Mouse (Mus musculus) embryonic facial prominence, embryonic 14.5 days (tissue): ENCODE results near the gene Mapkap1. TPM values are rescaled to one million over a fixed set of nuclear protein-coding genes. Genes with fewer than 3 reads are reported as not detected.

ENCODE experiments used
- ATAC-seq: fragments of 200-750 bp; cut with Nextera tagmentation; 2 replicates; pipeline ENCODE4 v1.8.0; 2017; ENCODE audit warnings: low read depth, moderate number of reproducible peaks, moderate TSS enrichment
- DNase-seq: peaks from one replicate; pipeline ENCODE4 v3.0.0-alpha.2; 2015; ENCODE audit warnings: low spot score
- H3K27ac ChIP-seq: fragments of 300-500 bp; sonication (generic); replicated peaks from 2 replicates; pipeline ENCODE4 v1.5.1; 2014; ENCODE audit warnings: low read depth, mild to moderate bottlenecking, low read length, moderate library complexity
- H3K27me3 ChIP-seq: fragments of 300-500 bp; sonication (generic); replicated peaks from 2 replicates; pipeline ENCODE4 v1.6.1; 2014; ENCODE audit warnings: low read length; ENCODE audit not compliant: control insufficient read depth, insufficient read depth
- H3K36me3 ChIP-seq: fragments of 300-500 bp; sonication (generic); 2 replicates; pipeline ENCODE4 v1.6.1; 2014; ENCODE audit warnings: low read length, mixed read lengths; ENCODE audit not compliant: control insufficient read depth, insufficient read depth
- H3K4me1 ChIP-seq: fragments of 300-500 bp; sonication (generic); 2 replicates; pipeline ENCODE4 v1.6.1; 2014; ENCODE audit warnings: antibody characterized with exemption, low read length; ENCODE audit not compliant: control insufficient read depth, insufficient read depth
- H3K4me2 ChIP-seq: fragments of 300-500 bp; sonication (generic); 2 replicates; pipeline ENCODE4 v1.6.1; 2014; ENCODE audit warnings: low read depth, mild to moderate bottlenecking, low read length, moderate library complexity, mixed read lengths
- H3K4me3 ChIP-seq: fragments of 300-500 bp; sonication (generic); 2 replicates; pipeline ENCODE4 v1.5.1; 2014; ENCODE audit warnings: low read depth, mild to moderate bottlenecking, low read length
- H3K9ac ChIP-seq: fragments of 300-500 bp; sonication (generic); 2 replicates; pipeline ENCODE4 v1.6.1; 2014; ENCODE audit warnings: low read depth, mild to moderate bottlenecking, low read length, moderate library complexity, mixed read lengths
- H3K9me3 ChIP-seq: fragments of 300-500 bp; sonication (generic); 2 replicates; pipeline ENCODE4 v1.6.1; 2016; ENCODE audit warnings: low read length; ENCODE audit not compliant: control insufficient read depth
- WGBS: fragments of 180-500 bp; shearing (Covaris S2); extraction: QIAGEN DNeasy Blood & Tissue Kit; methylation state at CpG from one replicate; pipeline ENCODE4 v1.1.7; 2014; 5-methylcytosine and 5-hydroxymethylcytosine counted together
- polyA plus RNA-seq: library from polyadenylated mRNA; unstranded; fragments of >200 nt; fragmentation: Nextera tagmentation; extraction: Ambion mirVana; gene quantifications from 2 replicates; pipeline ENCODE4 v1.2.1, GENCODE M21; 2014

Gene Mapkap1
- 88.0 and 93.5 TPM in 2 replicates for polyA plus RNA-seq

DNA sequence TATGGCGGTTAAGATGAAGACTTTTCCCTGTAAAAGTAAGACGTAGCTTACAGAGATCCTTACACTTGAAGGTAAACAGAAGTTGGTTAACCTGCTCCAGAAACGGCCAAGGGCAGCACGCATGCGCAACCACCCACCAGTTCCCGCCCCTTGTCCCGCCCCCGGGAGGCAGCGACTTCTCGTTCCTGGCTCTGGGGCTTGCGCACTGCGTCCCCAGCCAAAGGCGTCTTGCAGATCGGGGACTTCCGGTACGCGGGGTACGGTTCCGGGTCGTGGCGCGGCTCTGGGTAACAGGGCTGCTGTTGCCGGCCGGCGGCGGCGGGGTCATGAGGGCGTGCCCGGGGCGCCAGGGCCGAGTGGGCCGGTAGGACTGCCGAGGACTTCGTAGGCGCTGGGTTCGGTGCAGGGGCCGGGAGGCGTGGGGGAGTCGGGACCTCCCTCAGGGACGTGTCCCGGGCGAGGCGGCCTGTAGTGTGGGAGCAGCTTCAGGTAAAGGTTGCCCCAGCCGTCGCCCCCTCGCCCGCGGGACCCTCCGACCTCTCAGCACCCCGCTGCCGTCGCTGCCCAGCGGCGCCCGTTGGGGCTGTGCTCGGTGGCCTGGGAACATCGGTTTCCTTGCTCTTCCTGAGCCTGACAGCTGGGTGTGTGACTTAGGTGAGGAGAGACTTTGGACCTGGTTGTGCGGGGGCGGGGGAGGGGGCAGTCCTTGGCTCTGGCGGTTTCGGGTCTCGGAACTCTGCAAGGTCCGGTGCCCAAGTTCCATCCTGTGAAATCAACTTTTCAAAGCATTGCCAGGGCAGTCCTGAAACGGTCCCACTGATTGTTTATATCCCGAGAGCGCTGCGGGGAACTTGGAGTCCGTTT, at the start of gene Mapkap1:
Gene Mapkap1 (plus strand): TSS at position 171 of the 864 bp plus-strand sequence.
- peak; percentile 99 for ATAC-seq

DNA sequence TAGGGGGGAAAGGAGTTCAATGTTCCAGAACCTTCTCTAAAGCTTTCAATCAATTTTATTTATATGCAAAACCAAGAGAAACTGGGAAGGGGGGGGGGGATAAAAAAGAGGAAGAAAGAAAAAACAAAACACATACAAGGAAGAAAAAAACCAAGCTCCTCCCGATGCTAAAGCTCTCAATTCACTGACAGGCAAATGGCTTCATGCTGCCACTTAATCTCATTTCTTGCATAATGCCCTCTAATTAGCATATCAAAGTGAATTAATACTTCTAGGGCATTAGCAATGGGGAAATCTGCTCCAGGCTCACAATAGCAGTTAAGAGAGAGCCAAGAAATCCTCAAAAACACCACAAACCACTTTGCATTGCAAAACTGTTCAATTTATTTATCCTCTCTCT, 42.9 kb upstream of the Mapkap1 start:
- no peak overlapping the region for H3K4me2 ChIP-seq
- peaks cover 16% of the 10 kb centered on the region for H3K4me1 ChIP-seq
- H3K9me3 ChIP-seq, result no peaks in the 10 kb centered on the region
- H3K9ac ChIP-seq, result no peak overlapping the region
- WGBS, result 4% methylated on average over 1 of the region's 1 CpGs
- ATAC-seq (no peak), DNase-seq (no peak)
- H3K27me3 ChIP-seq, result no peaks in the 10 kb centered on the region
- no peak overlapping the region for H3K4me3 ChIP-seq
- H3K36me3 ChIP-seq, result no peaks in the 10 kb centered on the region
- H3K27ac ChIP-seq, result no peak overlapping the region

More for the DNA sequence above, at the start of gene Mapkap1:
- DNase-seq, result peak; percentile 98
- no peaks in the 10 kb centered on the region for H3K27me3 ChIP-seq
- peak within 1 kb of the TSS; percentile 86 for H3K4me3 ChIP-seq
- H3K9ac ChIP-seq, result peak within 1 kb of the TSS; percentile 84
- H3K27ac ChIP-seq, result peak within 1 kb of the TSS; percentile 61
- peaks cover 8% of the 10 kb centered on the region for H3K4me1 ChIP-seq
- under 1% methylated on average over 37 of the region's 68 CpGs for WGBS
- H3K4me2 ChIP-seq, result peak within 1 kb of the TSS; percentile 65
- H3K9me3 ChIP-seq, result no peaks in the 10 kb centered on the region
- H3K36me3 ChIP-seq, result no peaks in the 10 kb centered on the region

GRCm38 (mm10) chr2:34367024-34367423, 39.5 kb upstream of the Mapkap1 start:
- H3K36me3 ChIP-seq, result no peaks in the 10 kb centered on the region
- H3K9me3 ChIP-seq, result no peaks in the 10 kb centered on the region
- no peak overlapping the region for H3K4me3 ChIP-seq
- no peak overlapping the region for H3K4me2 ChIP-seq
- no peak overlapping the region for H3K27ac ChIP-seq
- H3K27me3 ChIP-seq, result no peaks in the 10 kb centered on the region
- 72% methylated on average over 2 of the region's 2 CpGs for WGBS
- ATAC-seq, result no peak
- H3K4me1 ChIP-seq, result 0 out of 2 replicates have a peak, but pooled peaks cover 5% of the 10 kb centered on the region
- no peak overlapping the region for H3K9ac ChIP-seq
- no peak for DNase-seq

GRCm38 (mm10) chr2:34368396-34368795, 38.2 kb upstream of the Mapkap1 start:
- ATAC-seq, result no peak
- Histone ChIP-seq H3K9me3 (no peaks in the 10 kb centered on the region), H3K36me3 (no peaks in the 10 kb centered on the region), H3K4me3 (peak overlapping the region; percentile 15), H3K4me1 (0 out of 2 replicates have a peak, but pooled peaks cover 5% of the 10 kb centered on the region), H3K27ac (no peak overlapping the region), H3K27me3 (no peaks in the 10 kb centered on the region), H3K9ac (0 out of 2 replicates have a peak overlapping the region, but pooled peaks have one; percentile 5), H3K4me2 (peak overlapping the region; percentile 37)
- 31% methylated on average over 6 of the region's 6 CpGs for WGBS
- no peak for DNase-seq

DNA sequence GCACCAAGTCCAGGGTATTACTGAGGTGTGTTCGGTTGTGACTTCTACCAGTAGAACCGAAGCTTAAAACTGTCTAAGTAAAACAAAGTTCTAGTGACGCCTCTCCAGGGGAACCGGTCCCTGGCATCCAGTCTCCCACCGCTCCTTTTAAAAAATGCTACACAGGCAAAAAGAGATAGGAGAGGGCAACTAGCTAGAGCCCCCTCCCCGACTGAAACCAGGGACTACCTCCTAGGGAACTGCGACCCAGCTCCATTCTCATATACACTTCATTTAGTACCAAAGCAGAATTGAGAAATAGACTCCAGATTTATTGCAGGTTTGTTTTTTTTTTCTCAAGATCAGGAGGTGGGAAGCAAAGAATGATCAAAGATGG, 36.2 kb upstream of the Mapkap1 start:
- Histone ChIP-seq H3K36me3 (no peaks in the 10 kb centered on the region), H3K9me3 (no peaks in the 10 kb centered on the region), H3K27me3 (no peaks in the 10 kb centered on the region), H3K4me3 (peak overlapping the region; percentile 95), H3K4me2 (peak overlapping the region; percentile 79), H3K4me1 (0 out of 2 replicates have a peak, but pooled peaks cover 7% of the 10 kb centered on the region), H3K9ac (peak overlapping the region; percentile 95), H3K27ac (peak overlapping the region; percentile 97; the same call in 1 of the 2 replicates)
- no peak for DNase-seq
- ATAC-seq, result no peak
- WGBS, result 7% methylated on average over 7 of the region's 7 CpGs

- 1% methylated on average over 27 of the region's 42 CpGs for WGBS
- peak overlapping the region; percentile 95 for H3K9ac ChIP-seq
- H3K4me3 ChIP-seq, result peak overlapping the region; percentile 95
- H3K27ac ChIP-seq, result peak overlapping the region; percentile 97
- H3K4me1 ChIP-seq, result 0 out of 2 replicates have a peak, but pooled peaks cover 7% of the 10 kb centered on the region
- no peaks in the 10 kb centered on the region for H3K36me3 ChIP-seq
- H3K27me3 ChIP-seq, result no peaks in the 10 kb centered on the region
- DNase-seq (peak; percentile 16), ATAC-seq (no peak)
- no peaks in the 10 kb centered on the region for H3K9me3 ChIP-seq
- peak overlapping the region; percentile 79 for H3K4me2 ChIP-seq
Observed at GRCm38 (mm10) chr2:34370725-34371440, 35.7 kb upstream of the Mapkap1 start.

DNA sequence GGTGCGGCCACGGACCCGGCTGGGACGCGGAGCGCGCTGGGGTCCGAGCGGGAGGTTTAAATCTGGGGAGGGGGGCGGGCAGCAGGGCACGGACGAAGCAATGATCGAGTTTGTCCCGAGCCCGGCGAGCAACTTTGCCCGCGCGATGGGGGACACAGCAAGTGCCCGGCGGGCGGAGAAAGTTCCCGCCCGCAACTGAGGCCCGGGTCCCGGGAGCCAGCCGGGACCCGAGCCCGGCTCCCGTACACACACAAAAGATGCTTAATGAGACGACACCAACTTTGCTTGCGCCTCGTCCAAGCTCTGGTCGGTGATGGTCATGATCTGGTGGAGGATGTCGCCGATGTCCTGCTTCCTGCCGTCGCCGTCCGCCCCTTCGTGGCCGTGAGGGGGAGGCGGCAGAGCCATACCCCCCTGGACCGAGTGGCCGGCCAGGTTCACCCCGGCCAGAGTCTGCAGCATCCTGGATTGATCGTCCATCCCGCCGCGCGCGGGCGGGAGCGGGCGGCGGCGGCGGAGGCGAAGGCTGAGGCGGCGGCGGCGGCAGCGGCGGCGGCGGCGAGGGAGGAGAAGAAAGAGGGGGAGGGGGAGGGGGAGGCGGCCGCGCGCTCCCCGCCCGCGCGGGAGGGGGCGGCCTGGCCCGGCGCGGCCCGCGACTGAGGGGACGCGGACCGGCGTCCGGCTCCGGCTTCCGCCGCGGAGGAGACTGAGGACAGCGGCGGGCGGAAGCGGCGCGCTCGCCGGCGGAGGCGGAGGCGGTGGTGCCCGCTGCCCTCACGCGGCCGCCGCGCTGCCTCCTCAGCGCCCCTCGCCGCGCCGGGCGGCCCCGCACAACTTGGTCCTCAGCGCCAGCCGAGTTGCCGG, 34.9 kb upstream of the Mapkap1 start:
- Histone ChIP-seq H3K4me1 (0 out of 2 replicates have a peak, but pooled peaks cover 7% of the 10 kb centered on the region), H3K36me3 (no peaks in the 10 kb centered on the region), H3K9me3 (no peaks in the 10 kb centered on the region), H3K4me3 (peak overlapping the region; percentile 95), H3K27me3 (no peaks in the 10 kb centered on the region), H3K27ac (peak overlapping the region; percentile 97), H3K4me2 (peak overlapping the region; percentile 79), H3K9ac (peak overlapping the region; percentile 95)
- DNase-seq (peak; percentile 64), ATAC-seq (peak; percentile 28)
- under 1% methylated on average over 38 of the region's 118 CpGs for WGBS
